Mouse (Mus musculus) neural tube, embryonic 11.5 days (tissue): ENCODE data around the gene Plekha5. TPM values are rescaled to one million over a fixed set of nuclear protein-coding genes. Genes with fewer than 3 reads are reported as not detected.

Source experiments
- ATAC-seq: fragments of 200-750 bp; cut with Nextera tagmentation; 2 replicates; pipeline ENCODE4 v1.8.0; 2017; ENCODE audit warnings: moderate number of reproducible peaks, mild to moderate bottlenecking, moderate TSS enrichment, moderate library complexity; ENCODE audit not compliant: insufficient read depth, low FRiP score, low TSS enrichment
- DNase-seq: peaks from one replicate; pipeline ENCODE4 v3.0.0-alpha.2; 2015; ENCODE audit warnings: low spot score
- H3K27ac ChIP-seq: fragments of 300-500 bp; sonication (generic); 2 replicates; pipeline ENCODE4 v1.5.1; 2014; ENCODE audit warnings: low read depth, mild to moderate bottlenecking, low read length
- H3K27me3 ChIP-seq: fragments of 300-500 bp; sonication (generic); 2 replicates; pipeline ENCODE4 v1.6.1; 2014; ENCODE audit warnings: mild to moderate bottlenecking, low read length, mixed read lengths; ENCODE audit not compliant: control insufficient read depth, insufficient read depth
- H3K36me3 ChIP-seq: fragments of 300-500 bp; sonication (generic); 2 replicates; pipeline ENCODE4 v1.6.1; 2014; ENCODE audit warnings: mild to moderate bottlenecking, low read length, moderate library complexity, mixed read lengths; ENCODE audit not compliant: control insufficient read depth, insufficient read depth
- H3K4me1 ChIP-seq: fragments of 300-500 bp; sonication (generic); 2 replicates; pipeline ENCODE4 v1.6.1; 2014; ENCODE audit warnings: low read length, mixed read lengths; ENCODE audit not compliant: control insufficient read depth, insufficient read depth
- H3K4me2 ChIP-seq: fragments of 300-500 bp; sonication (generic); 2 replicates; pipeline ENCODE4 v1.6.1; 2014; ENCODE audit warnings: low read depth, mild to moderate bottlenecking, moderate library complexity
- H3K4me3 ChIP-seq: fragments of 300-500 bp; sonication (generic); 2 replicates; pipeline ENCODE4 v1.5.1; 2014; ENCODE audit warnings: low read depth, low read length
- H3K9ac ChIP-seq: fragments of 300-500 bp; sonication (generic); 2 replicates; pipeline ENCODE4 v1.6.1; 2014; ENCODE audit warnings: mild to moderate bottlenecking, low read length
- H3K9me3 ChIP-seq: fragments of 300-500 bp; sonication (generic); 2 replicates; pipeline ENCODE4 v1.6.1; 2016; ENCODE audit warnings: low read length; ENCODE audit not compliant: control insufficient read depth
- WGBS: fragments of 180-500 bp; shearing (Covaris S2); extraction: QIAGEN DNeasy Blood & Tissue Kit; methylation state at CpG from one replicate; pipeline ENCODE4 v1.1.7; 2014; 5-methylcytosine and 5-hydroxymethylcytosine counted together
- polyA plus RNA-seq: library from polyadenylated mRNA; unstranded; fragments of >200 nt; fragmentation: Nextera tagmentation; extraction: Ambion mirVana; gene quantifications from 2 replicates; pipeline ENCODE4 v1.2.1, GENCODE M21; 2014

Plekha5 gene
- polyA plus RNA-seq, 1 experiment from 2014 or later = 49.0 TPM

- no peak overlapping the region for H3K9ac ChIP-seq
- no peak overlapping the region for H3K27ac ChIP-seq
- ATAC-seq (no peak), DNase-seq (no peak)
- H3K4me2 ChIP-seq = no peak overlapping the region
- no peaks in the 10 kb centered on the region for H3K4me1 ChIP-seq
- H3K27me3 ChIP-seq = no peaks in the 10 kb centered on the region
- no peak overlapping the region for H3K4me3 ChIP-seq
- 93% methylated on average over 11 of the region's 11 CpGs for WGBS
- H3K36me3 ChIP-seq = no peaks in the 10 kb centered on the region
- H3K9me3 ChIP-seq = no peaks in the 10 kb centered on the region
These were observed 190.9 kb downstream of the Plekha5 start for GRCm38 (mm10) chr6:140614711-140615110.

DNA sequence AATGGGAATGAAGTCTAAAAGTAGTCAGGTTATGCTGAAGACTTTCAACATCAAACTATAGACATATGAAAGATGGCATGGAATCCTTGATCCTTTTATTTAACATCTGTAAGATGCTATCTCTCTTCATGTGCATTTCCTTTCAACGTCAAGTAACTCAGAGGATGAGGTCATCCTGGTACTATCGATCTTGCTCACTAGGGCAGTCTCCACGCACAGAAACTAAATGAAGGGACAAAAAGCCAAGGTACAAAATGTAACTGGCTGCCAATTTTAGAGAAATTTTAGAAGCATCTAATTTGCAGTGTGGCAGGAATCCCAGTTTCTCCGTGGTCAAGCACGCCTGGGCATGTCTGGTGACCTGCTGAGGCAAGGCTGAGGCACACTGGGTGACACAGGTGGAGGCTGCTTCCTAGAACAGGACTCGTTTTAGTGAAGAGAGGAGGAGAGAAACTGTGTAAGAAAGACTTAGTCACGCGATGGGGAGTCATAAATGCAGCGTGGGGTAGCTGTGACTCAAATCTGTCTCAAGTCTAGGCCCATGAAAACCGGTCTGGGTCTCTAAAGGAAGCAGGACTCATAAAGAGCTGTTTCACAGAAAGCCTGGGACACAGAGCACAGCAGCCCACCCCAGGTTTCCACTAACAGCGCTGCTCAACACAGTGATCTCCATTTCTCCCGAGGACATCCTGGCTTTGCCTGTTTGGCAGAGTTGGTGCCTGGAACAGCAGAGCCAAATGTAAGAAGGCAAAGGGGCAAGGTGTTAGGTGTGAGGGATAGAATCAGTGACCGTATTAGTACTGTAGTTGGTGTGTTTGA lies 196.9 kb downstream of the Plekha5 start:
- peaks cover 2% of the 10 kb centered on the region; the same call in 1 of the 2 replicates for H3K4me1 ChIP-seq
- ATAC-seq (no peak), DNase-seq (no peak)
- H3K36me3 ChIP-seq = no peaks in the 10 kb centered on the region
- no peak overlapping the region for H3K9ac ChIP-seq
- 70% methylated on average over 13 of the region's 13 CpGs for WGBS
- H3K27me3 ChIP-seq = no peaks in the 10 kb centered on the region
- H3K4me3 ChIP-seq = no peak overlapping the region
- no peaks in the 10 kb centered on the region for H3K9me3 ChIP-seq
- H3K27ac ChIP-seq = no peak overlapping the region
- H3K4me2 ChIP-seq = no peak overlapping the region

- WGBS = 94% methylated on average over 1 of the region's 1 CpGs
These were observed 197.8 kb downstream of the Plekha5 start for GRCm38 (mm10) chr6:140621622-140622021.

DNA sequence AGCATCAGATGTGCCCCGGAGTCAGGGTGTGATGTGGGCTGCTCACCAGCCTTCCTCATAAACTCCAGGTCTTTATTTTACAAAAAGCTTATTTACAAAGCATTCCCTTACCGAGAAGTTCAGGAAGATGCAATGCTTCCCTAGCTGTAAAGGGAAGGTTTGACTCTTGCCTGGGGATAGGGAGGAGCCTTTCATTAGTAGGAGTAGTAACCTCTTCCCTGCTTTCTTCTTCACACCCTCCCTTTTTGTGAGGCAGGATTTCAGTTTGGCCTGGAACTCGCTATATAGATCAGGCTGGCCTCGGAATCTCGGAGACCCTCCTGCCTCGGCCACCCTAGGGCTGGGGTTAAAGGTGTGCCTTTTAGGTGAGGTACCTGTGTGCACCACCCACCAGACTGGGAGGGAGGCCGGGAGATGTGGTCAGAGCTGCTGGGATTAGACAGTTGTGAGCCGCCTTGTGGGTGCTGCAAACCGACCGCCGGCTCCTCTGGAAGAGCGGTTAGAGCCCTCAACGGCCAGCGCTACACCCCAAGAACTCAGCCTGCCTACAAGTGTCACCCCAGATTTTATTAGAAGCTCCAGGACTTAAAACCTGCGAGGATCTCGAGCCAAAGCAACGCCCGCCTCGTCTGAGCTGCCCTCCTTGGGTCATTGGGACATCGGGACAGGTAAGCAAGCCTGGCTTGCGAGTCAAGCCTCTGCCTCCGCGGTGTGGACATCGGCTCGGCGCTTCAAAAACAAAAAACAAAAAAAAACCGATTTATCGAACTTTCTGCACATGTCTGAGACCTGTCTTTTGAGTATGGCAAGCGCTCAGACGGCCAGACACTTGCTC lies 198.8 kb downstream of the Plekha5 start, which contains the start of gene Aebp2:
Aebp2 (plus strand) TSS at position 273 of the 835 bp plus-strand sequence.
- WGBS = 47% methylated on average over 30 of the region's 30 CpGs

More at GRCm38 (mm10) chr6:140621622-140622021, 197.8 kb downstream of the Plekha5 start:
- no peaks in the 10 kb centered on the region for H3K36me3 ChIP-seq
- H3K27ac ChIP-seq = no peak overlapping the region
- H3K4me2 ChIP-seq = no peak overlapping the region
- H3K9ac ChIP-seq = no peak overlapping the region
- peaks cover 8% of the 10 kb centered on the region for H3K4me1 ChIP-seq
- H3K9me3 ChIP-seq = no peaks in the 10 kb centered on the region
- ATAC-seq (no peak), DNase-seq (no peak)
- no peaks in the 10 kb centered on the region for H3K27me3 ChIP-seq
- H3K4me3 ChIP-seq = no peak overlapping the region

GRCm38 (mm10) chr6:140623226-140624095 lies 199.6 kb downstream of the Plekha5 start:
- Histone ChIP-seq H3K36me3 (no peaks in the 10 kb centered on the region), H3K27ac (peak overlapping the region; percentile 90), H3K4me3 (peak overlapping the region; percentile 98), H3K27me3 (no peaks in the 10 kb centered on the region), H3K9ac (peak overlapping the region; percentile 93), H3K4me1 (peaks cover 8% of the 10 kb centered on the region), H3K4me2 (peak overlapping the region; percentile 74), H3K9me3 (no peaks in the 10 kb centered on the region)
- peak; percentile 95 for DNase-seq
- 0% methylated on average over 62 of the region's 117 CpGs for WGBS
- ATAC-seq = peak; percentile 85

More for the DNA sequence above, 198.8 kb downstream of the Plekha5 start, which contains the start of gene Aebp2:
- Histone ChIP-seq H3K4me2 (peak within 1 kb of the TSS; percentile 74), H3K4me1 (peaks cover 8% of the 10 kb centered on the region), H3K9me3 (no peaks in the 10 kb centered on the region), H3K27me3 (no peaks in the 10 kb centered on the region), H3K9ac (peak within 1 kb of the TSS; percentile 93), H3K4me3 (peak within 1 kb of the TSS; percentile 98), H3K27ac (peak within 1 kb of the TSS; percentile 90), H3K36me3 (no peaks in the 10 kb centered on the region)
- ATAC-seq (peak; percentile 13), DNase-seq (no peak)

GRCm38 (mm10) chr6:140624096-140625051 lies 200.5 kb downstream of the Plekha5 start:
- Histone ChIP-seq H3K4me1 (peaks cover 8% of the 10 kb centered on the region), H3K27me3 (no peaks in the 10 kb centered on the region), H3K27ac (peak overlapping the region; percentile 90), H3K4me2 (peak overlapping the region; percentile 74), H3K9me3 (no peaks in the 10 kb centered on the region), H3K9ac (peak overlapping the region; percentile 93), H3K36me3 (no peaks in the 10 kb centered on the region), H3K4me3 (peak overlapping the region; percentile 98)
- peak; percentile 55 for DNase-seq
- ATAC-seq = peak; percentile 36
- WGBS = under 1% methylated on average over 68 of the region's 80 CpGs

DNA sequence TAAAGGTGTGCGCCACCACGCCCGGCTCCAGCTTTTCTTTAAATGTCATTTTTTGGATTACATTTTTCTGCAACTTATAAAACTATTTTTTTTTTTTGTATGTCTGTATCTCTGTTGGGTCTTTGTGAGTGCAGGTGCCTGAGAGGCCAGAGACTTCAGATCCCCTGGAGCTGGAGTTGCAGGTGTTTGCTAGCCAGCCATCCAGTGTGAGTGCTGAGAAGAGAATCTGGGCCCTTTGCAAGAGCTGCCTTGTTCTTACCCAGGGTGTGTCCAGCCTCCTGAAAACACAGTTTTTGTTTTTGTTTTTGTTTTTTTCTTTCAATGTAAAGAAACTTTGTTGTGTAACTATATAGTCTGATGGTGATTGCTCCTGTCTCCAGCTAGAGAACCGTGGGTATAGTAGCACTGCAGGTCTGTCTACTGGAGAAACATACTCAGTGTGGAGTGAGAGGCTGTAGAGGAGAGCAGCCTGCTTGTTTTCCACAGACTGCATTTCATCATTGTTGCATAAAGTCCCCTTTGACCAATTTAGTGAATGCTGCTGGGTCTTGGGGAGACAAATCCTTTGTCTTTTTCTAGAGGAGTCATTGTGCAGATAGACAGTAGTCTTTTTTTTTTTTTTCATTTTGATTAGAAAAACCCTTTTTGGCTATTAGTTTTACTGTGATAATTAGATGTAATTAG lies 205.5 kb downstream of the Plekha5 start:
- Histone ChIP-seq H3K4me3 (no peak overlapping the region), H3K9ac (no peak overlapping the region), H3K4me2 (no peak overlapping the region), H3K27ac (no peak overlapping the region), H3K27me3 (no peaks in the 10 kb centered on the region), H3K4me1 (peaks cover 8% of the 10 kb centered on the region), H3K9me3 (no peaks in the 10 kb centered on the region), H3K36me3 (no peaks in the 10 kb centered on the region)
- no peak for ATAC-seq
- no peak for DNase-seq
- 89% methylated on average over 4 of the region's 4 CpGs for WGBS
